Comparison of ENCODE assay signal across 1 mouse cellular context in the genomic region with DNA sequence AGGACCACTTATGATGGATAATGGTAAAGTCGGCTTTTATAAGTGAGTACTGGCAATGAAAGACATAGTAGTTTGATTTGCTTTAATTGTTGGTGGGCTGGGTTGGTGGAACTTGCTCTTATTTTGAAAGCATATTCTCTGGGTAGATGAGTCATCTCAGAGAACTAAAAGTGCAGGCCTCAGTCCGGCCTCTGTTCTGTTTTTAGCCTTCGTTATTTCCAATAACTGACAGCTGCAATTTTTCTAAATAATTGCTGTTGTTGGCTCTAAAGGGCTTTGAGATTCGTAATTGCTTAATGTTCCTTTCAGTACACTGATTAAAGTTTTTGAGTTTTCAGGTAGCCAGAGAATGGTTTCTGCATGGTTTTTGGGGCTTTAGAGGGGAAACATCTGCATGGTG.
A peak's percentile ranks its signal among the peaks of the same experiment; 100 is the strongest.
TF ChIP-seq lines count a peak whose summit lies in the region.

No protein-coding gene starts in this region.

TF ChIP-seq in CH12.LX, 34 proteins besides CTCF, POLR2A, EP300 and RAD21 (continued from another document):
- TF ChIP-seq CHD2 (IDR thresholded peaks at IDR 0.05; ENCODE audit: low read length) = 0 out of 2 replicates have a peak, but pooled peaks have one; percentile 30
